Mouse (Mus musculus): ENCODE measurements around the gene Eif2s2.

GRCm38 (mm10) chr2:154868106-154868505 lies 24.6 kb downstream of the Eif2s2 start:
- no peak for TF ChIP-seq CTCF (IDR thresholded peaks at IDR 0.05)
- no peak for TF ChIP-seq POLR2A (IDR thresholded peaks at IDR 0.05; ENCODE audit: insufficient read depth, low read depth, low read length)

Data from heart, adult 2 months (tissue).